Mouse (Mus musculus) adrenal gland, adult 18-20 months (tissue): ENCODE results near the gene Thtpa. TPM values are rescaled to one million over a fixed set of nuclear protein-coding genes. Genes with fewer than 3 reads are reported as not detected.

Source experiments
- DNase-seq, 2 experiments: peaks; one replicate each; pipeline ENCODE4 v3.0.0; 2021 to 2022; ENCODE audit warnings: low spot score in 2 of 2
- long read RNA-seq, 2 experiments: library from polyadenylated mRNA; stranded (forward); transcript quantifications; one replicate each; pipeline ENCODE4 v2.0.0; 2021
- total RNA-seq, 2 experiments: library from RNA; stranded (reverse); gene quantifications; 1 replicate in 1 of 2; 2 replicates in 1 of 2; pipeline ENCODE4 v1.2.3; 2021

Gene Thtpa
- 10 to 100 TPM; 10.9 to 12.0 TPM for total RNA-seq
- long read RNA-seq, experiment 1, transcript Thtpa-201 (2 exons, 2,830 nt): major isoform, 18 of 18 reads
- long read RNA-seq, experiment 1, partial matches to known transcripts: 0 of 18 reads
- long read RNA-seq, experiment 1, other reads (novel, unspliced or antisense): 0 of 18 reads
- long read RNA-seq, experiment 2, transcript Thtpa-201 (2 exons, 2,830 nt): major isoform, 41 of 43 reads
- long read RNA-seq, experiment 2, partial matches to known transcripts: 0 of 43 reads
- long read RNA-seq, experiment 2, other reads (novel, unspliced or antisense): 2 of 43 reads

GRCm38 (mm10) chr14:55094704-55095231, at the start of gene Thtpa:
Gene Thtpa (plus strand): TSS chr14:55094784.
- peak; percentile 76 to 81 for DNase-seq

- no peak for DNase-seq
Observed at GRCm38 (mm10) chr14:55047971-55048531, 46.5 kb upstream of the Thtpa start.

- DNase-seq: no peak
Observed at GRCm38 (mm10) chr14:55052496-55052895, 42.1 kb upstream of the Thtpa start.

- no peak for DNase-seq
Observed at GRCm38 (mm10) chr14:55053050-55053449, 41.5 kb upstream of the Thtpa start.

GRCm38 (mm10) chr14:55053708-55054190, 40.8 kb upstream of the Thtpa start:
- no peak for DNase-seq

- DNase-seq: no peak
Observed at GRCm38 (mm10) chr14:55054191-55054749, 40.3 kb upstream of the Thtpa start.

- DNase-seq: peak; percentile 71 to 78
Observed at GRCm38 (mm10) chr14:55055167-55055834, 39.3 kb upstream of the Thtpa start.

GRCm38 (mm10) chr14:55059009-55059408, 35.6 kb upstream of the Thtpa start:
- DNase-seq: no peak

GRCm38 (mm10) chr14:55059931-55060330, 34.7 kb upstream of the Thtpa start:
- no peak for DNase-seq

GRCm38 (mm10) chr14:55061845-55062244, 32.7 kb upstream of the Thtpa start:
- no peak for DNase-seq

GRCm38 (mm10) chr14:55062626-55063025, 32.0 kb upstream of the Thtpa start:
- no peak for DNase-seq

- DNase-seq: no peak
Observed at GRCm38 (mm10) chr14:55063117-55063516, 31.5 kb upstream of the Thtpa start.

GRCm38 (mm10) chr14:55063581-55064381, 30.8 kb upstream of the Thtpa start:
- no peak for DNase-seq

- DNase-seq: no peak
Observed at GRCm38 (mm10) chr14:55064481-55065370, 29.9 kb upstream of the Thtpa start.

- DNase-seq: no peak
Observed at GRCm38 (mm10) chr14:55065391-55065790, 29.2 kb upstream of the Thtpa start.

GRCm38 (mm10) chr14:55066042-55066441, 28.5 kb upstream of the Thtpa start:
- DNase-seq: no peak

- no peak for DNase-seq
Observed at GRCm38 (mm10) chr14:55071756-55072155, 22.8 kb upstream of the Thtpa start.

GRCm38 (mm10) chr14:55074416-55074815, 20.2 kb upstream of the Thtpa start:
- no peak for DNase-seq

- DNase-seq: no peak
Observed at GRCm38 (mm10) chr14:55076224-55076623, 18.4 kb upstream of the Thtpa start.

GRCm38 (mm10) chr14:55076956-55077355, 17.6 kb upstream of the Thtpa start:
- DNase-seq: no peak
